Mouse (Mus musculus) kidney, embryonic 16.5 days (tissue): ENCODE measurements around the gene Ism1. TPM values are rescaled to one million over a fixed set of nuclear protein-coding genes. Genes with fewer than 3 reads are reported as not detected.

Experiments used
- ATAC-seq: fragments of 200-750 bp; cut with Nextera tagmentation; 2 replicates; pipeline ENCODE4 v1.8.0; 2017; ENCODE audit warnings: moderate TSS enrichment; ENCODE audit not compliant: low FRiP score, low TSS enrichment
- H3K27ac ChIP-seq: fragments of 300-500 bp; sonication (generic); 2 replicates; pipeline ENCODE4 v1.5.1; 2014; ENCODE audit warnings: low read length
- H3K27me3 ChIP-seq: fragments of 300-500 bp; sonication (generic); 2 replicates; pipeline ENCODE4 v1.6.1; 2014; ENCODE audit warnings: low read length, control low read depth, mixed read lengths; ENCODE audit not compliant: insufficient read depth
- H3K36me3 ChIP-seq: fragments of 300-500 bp; sonication (generic); 2 replicates; pipeline ENCODE4 v1.6.1; 2014; ENCODE audit warnings: low read length, control low read depth, mixed read lengths; ENCODE audit not compliant: insufficient read depth
- H3K4me1 ChIP-seq: fragments of 300-500 bp; sonication (generic); 2 replicates; pipeline ENCODE4 v1.6.1; 2014; ENCODE audit warnings: low read length, control low read depth, mixed read lengths; ENCODE audit not compliant: insufficient read depth
- H3K4me2 ChIP-seq: fragments of 300-500 bp; sonication (generic); replicated peaks from 2 replicates; pipeline ENCODE4 v1.6.1; 2014; ENCODE audit warnings: low read depth, low read length
- H3K4me3 ChIP-seq: fragments of 300-500 bp; sonication (generic); 2 replicates; pipeline ENCODE4 v1.5.1; 2014; ENCODE audit warnings: mild to moderate bottlenecking, low read length
- H3K9ac ChIP-seq: fragments of 300-500 bp; sonication (generic); replicated peaks from 2 replicates; pipeline ENCODE4 v1.6.1; 2014; ENCODE audit warnings: low read length
- H3K9me3 ChIP-seq: fragments of 300-500 bp; sonication (generic); 2 replicates; pipeline ENCODE4 v1.6.1; 2016; ENCODE audit warnings: low read length, control low read depth
- WGBS: fragments of 180-500 bp; shearing (Covaris S2); extraction: QIAGEN DNeasy Blood & Tissue Kit; methylation state at CpG from one replicate; pipeline ENCODE4 v1.1.7; 2014; 5-methylcytosine and 5-hydroxymethylcytosine counted together
- polyA plus RNA-seq: library from polyadenylated mRNA; unstranded; fragments of >200 nt; fragmentation: Nextera tagmentation; extraction: Ambion mirVana; gene quantifications from 2 replicates; pipeline ENCODE4 v1.2.1, GENCODE M21; 2015

The Ism1 gene
- polyA plus RNA-seq, 1 experiment from 2014 or later: 3.5 TPM

DNA sequence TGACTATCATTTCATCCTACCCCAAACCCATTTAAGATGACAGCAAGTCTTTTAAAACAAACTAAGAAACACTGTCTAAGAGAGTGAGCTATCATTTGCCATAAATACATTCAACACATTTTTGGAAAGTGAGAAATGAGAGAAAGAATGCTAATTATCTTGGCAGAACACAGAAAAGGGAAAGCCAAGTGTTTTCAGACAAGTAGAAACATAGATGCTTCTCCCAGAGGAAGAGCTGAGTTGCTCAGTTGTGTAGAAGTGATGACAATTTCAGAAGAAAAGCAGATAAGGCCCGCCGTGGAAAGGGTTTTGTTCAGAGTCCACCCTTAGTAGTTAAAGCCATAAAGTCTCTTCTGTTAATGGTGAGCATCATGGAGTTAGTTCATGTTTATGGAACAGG, 107.0 kb downstream of the Ism1 start:
- 0 out of 2 replicates have a peak, but pooled peaks cover 5% of the 10 kb centered on the region for H3K4me1 ChIP-seq
- H3K27me3 ChIP-seq: no peaks in the 10 kb centered on the region
- no peak overlapping the region for H3K4me3 ChIP-seq
- no peak for ATAC-seq
- H3K27ac ChIP-seq: no peak overlapping the region
- no peaks in the 10 kb centered on the region for H3K9me3 ChIP-seq
- H3K4me2 ChIP-seq: no peak overlapping the region
- WGBS: 76% methylated on average over 2 of the region's 2 CpGs
- no peaks in the 10 kb centered on the region for H3K36me3 ChIP-seq
- no peak overlapping the region for H3K9ac ChIP-seq

DNA sequence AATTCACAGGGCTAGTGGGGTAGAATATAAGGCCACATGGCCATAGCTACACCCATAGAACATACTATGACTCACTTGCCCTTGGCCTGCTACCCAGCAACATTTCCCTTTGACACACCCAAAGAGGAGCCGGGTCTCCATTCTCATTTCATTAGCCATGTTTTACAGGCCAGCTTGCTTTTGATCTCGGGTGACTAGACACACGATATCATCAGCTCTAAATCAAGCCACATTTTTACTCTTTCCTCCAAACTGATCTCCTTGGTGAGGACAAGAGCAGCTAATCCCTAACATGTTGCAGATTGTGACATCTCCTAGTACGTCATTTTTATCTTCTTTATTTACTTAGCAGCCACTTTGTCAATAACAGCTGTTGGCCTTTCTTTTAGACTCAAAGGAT, 110.7 kb downstream of the Ism1 start:
- Histone ChIP-seq H3K27ac (no peak overlapping the region), H3K4me2 (no peak overlapping the region), H3K4me1 (no peaks in the 10 kb centered on the region), H3K9ac (no peak overlapping the region), H3K4me3 (no peak overlapping the region), H3K36me3 (no peaks in the 10 kb centered on the region), H3K9me3 (no peaks in the 10 kb centered on the region), H3K27me3 (no peaks in the 10 kb centered on the region)
- WGBS: 34% methylated on average over 4 of the region's 4 CpGs
- ATAC-seq: no peak

DNA sequence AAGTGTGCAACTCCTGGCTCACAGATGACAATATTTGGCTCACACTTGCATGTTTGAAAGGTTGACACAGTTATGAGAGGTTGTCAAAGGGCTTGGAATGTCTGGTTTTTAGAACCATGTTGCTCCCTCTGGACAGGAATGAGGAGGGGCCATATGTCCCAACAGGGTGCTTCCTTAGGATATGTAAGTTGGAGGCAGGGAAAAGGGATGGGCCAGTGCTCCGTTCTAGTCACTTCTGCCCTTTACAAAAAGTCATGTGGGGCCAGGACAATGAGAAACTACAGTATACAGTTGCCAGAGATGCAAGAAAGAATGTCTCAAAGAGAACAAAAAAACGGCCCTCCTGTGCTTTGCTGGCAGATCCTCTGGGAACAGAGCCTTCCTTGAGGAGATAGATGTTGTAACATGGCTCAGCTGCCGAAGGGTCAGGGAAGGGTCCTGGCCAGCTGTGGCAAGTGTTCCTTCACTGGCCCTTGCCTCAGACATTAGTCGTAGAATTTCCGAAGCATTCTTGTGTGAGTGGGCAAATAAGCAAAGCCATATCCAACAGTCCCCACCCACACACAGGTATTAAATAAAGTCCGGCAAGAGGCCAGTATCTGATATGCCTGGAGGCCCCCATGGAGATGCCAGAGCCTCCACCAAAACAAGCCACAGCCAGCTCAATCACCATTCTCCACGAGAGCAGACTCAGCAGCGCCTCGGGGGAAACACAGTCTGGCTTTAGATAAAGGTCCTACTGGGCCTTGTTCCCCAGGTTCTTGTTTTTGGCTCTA, 114.6 kb downstream of the Ism1 start:
- no peak overlapping the region for H3K4me3 ChIP-seq
- no peak overlapping the region for H3K9ac ChIP-seq
- no peak overlapping the region for H3K4me2 ChIP-seq
- no peak overlapping the region for H3K27ac ChIP-seq
- WGBS: 75% methylated on average over 9 of the region's 9 CpGs
- H3K27me3 ChIP-seq: no peaks in the 10 kb centered on the region
- no peaks in the 10 kb centered on the region for H3K36me3 ChIP-seq
- no peaks in the 10 kb centered on the region for H3K4me1 ChIP-seq
- no peaks in the 10 kb centered on the region for H3K9me3 ChIP-seq
- no peak for ATAC-seq

DNA sequence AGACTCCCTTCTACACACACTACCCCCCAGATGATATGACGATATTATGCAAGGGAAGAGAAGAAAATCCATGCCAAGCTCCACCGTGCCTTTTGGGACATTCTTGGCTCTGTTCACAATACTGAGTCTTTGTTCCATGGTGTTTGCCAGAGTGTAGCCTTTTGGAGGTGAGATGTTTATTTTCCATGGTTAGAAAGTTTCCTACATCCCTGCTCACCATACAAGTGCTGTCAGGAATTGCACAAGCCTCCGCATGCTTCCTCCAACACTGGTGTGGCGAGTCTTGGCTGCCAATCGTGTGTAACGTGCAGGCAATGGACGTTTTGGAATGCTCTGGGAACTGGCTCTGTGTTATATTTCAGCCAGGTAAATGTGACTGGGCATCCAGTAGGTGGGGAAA, 126.1 kb downstream of the Ism1 start:
- no peak overlapping the region for H3K4me2 ChIP-seq
- no peak overlapping the region for H3K27ac ChIP-seq
- H3K9ac ChIP-seq: no peak overlapping the region
- 79% methylated on average over 7 of the region's 7 CpGs for WGBS
- H3K4me1 ChIP-seq: no peaks in the 10 kb centered on the region
- H3K27me3 ChIP-seq: no peaks in the 10 kb centered on the region
- no peaks in the 10 kb centered on the region for H3K9me3 ChIP-seq
- H3K4me3 ChIP-seq: no peak overlapping the region
- no peaks in the 10 kb centered on the region for H3K36me3 ChIP-seq
- ATAC-seq: no peak

DNA sequence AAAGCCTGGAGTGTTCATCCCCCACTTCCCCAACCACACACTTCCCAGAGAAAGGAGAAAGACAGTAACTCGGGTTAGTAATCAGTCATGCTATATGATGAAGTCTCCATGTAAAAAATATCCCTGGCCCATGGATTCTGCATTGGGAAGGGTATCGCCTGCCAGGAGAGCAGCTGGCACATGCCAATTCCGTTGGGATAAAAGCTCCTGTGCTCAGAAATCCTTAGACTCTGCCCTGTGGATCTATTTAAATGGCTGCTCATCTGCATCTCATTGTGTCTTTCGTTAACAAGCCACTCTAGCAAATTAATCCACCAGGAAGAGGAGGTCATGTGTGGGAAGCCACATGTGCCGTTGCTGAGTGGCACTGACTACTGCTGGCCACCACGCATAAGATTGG, 129.9 kb downstream of the Ism1 start:
- H3K9ac ChIP-seq: no peak overlapping the region
- H3K27ac ChIP-seq: no peak overlapping the region
- H3K36me3 ChIP-seq: no peaks in the 10 kb centered on the region
- H3K9me3 ChIP-seq: no peaks in the 10 kb centered on the region
- no peaks in the 10 kb centered on the region for H3K27me3 ChIP-seq
- WGBS: 95% methylated on average over 6 of the region's 6 CpGs
- no peak for ATAC-seq
- no peaks in the 10 kb centered on the region for H3K4me1 ChIP-seq
- no peak overlapping the region for H3K4me2 ChIP-seq
- H3K4me3 ChIP-seq: no peak overlapping the region

Other genes with a start within 250 kb of the Ism1 start
- 0.66 and 0.87 TPM in 2 replicates for gene Sptlc3, start 184.3 kb upstream of the Ism1 start, polyA plus RNA-seq